Mouse (Mus musculus): Measurements from ENCODE around the gene Zfp771.

Gene Zfp771

GRCm38 (mm10) chr7:127243870-127244657 is at the start of gene Zfp771:
TSS of gene Zfp771 (plus strand) at chr7:127244274.
- in situ Hi-C loops (cut with MboI, MseI), result no loop called here

DNA sequence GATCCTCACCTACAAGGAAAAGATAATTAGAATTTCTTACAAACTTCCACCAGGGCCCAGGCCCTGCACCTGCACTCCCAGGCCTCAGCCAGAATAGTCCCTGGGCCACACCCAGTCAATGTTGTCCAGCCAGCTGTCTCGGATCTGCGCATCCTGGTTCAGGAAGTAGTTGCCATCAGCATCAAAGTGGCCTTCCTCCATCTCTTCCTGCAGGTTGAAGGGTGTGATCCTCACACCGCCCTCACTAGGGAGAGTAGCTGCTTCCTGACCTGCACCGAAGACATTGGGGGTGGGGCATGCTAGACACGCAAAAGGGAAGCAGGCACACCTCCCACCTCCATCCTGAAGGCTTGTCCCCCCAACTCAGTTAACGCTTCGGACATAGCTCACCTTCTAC is 49.4 kb upstream of the Zfp771 start:
- in situ Hi-C loops (cut with MboI, MseI), result loop anchor here (5.0 to 25.0 kb wide), 3 partner anchors 57 to 1193 kb away; partner anchors contain the start of gene Spn

DNA sequence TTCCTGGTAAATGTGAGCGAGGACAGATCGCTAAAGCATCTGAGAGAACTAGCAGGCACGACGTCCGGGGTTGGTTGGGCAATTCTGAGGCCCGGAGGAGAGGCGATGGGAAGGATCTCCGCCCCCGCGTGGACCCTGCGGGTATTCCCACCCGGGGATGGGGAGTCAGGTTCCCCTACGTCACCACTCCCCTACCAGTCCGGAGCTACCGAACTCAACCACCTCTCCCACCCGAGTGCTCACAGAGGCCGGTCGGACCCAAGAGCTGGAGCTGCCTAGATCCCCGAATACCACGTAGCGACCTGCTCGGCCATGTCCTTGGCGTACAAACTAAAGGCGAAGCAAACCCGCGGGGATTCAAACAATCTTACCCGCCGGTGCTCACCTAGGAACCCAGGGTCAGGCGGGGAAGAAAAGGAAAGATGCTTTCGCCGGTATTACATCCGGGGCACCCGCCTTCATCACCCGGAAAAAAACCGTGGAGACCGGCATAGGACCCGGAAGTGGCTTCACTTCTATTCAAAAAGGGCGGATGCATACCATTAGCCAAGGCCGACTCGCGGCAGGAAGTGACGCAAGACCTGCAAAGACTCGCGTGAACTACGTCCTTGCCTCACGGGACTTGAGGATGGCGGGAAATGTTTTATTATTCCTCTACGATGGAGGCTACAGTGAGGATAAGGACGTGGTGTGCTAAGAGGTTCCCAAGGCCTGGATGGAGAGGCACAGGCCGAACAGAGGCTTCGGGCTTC is 48.4 kb upstream of the Zfp771 start, which contains the start of gene Cd2bp2:
TSS of gene Cd2bp2 (minus strand) at position 507 of the 752 bp plus-strand sequence.
- in situ Hi-C loops (cut with MboI, MseI), result loop anchor here (5.0 to 25.0 kb wide), 3 partner anchors 58 to 1192 kb away; partner anchors contain the start of gene Spn

DNA sequence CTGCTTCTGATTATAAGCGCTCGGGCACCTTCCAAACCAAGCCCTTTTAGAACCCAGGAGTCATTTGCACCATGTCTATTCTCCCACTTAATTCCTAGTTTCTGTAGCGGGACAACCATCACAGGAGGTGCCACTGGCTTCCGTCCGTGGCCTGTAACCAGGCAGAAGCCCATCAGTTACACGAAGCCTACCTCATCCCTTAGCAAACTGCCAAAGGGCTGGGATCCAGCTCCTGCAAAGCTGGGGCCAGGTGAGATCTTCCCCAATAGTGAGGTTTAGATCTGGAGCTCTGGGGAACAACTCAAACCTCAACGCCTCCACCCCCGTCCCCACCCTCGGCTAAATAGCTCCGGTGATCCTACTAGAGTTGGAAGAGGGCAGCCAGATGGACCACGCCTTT is 47.6 kb upstream of the Zfp771 start:
- in situ Hi-C loops (cut with MboI, MseI), result loop anchor here (5.0 to 25.0 kb wide), 3 partner anchors 59 to 1191 kb away; partner anchors contain the start of gene Spn

DNA sequence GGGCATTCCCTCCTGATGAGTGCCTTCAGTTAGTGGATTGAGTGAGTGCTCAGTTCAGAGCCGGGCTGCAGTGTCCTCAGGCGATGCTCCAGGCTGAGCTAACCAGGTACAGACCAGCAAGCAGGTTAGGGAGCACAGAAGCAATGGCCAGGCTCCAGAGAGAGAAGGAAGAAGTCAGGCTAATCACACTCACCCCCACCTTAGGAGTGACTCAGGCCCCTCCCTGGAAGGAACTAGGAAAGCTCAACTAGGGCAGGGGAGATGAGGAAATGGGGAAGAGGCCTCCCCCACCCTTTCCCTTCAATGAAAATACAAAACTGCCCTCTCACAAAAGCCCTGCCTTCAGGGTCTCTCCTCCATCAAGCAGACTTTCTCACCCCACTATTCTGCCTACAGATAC is 37.5 kb upstream of the Zfp771 start:
- in situ Hi-C loops (cut with MboI, MseI), result loop anchor here (25.0 kb wide), 1 partner anchor 1031 kb away; the partner anchor contains the start of genes 9130023H24Rik, Armc5 and Tgfb1i1

DNA sequence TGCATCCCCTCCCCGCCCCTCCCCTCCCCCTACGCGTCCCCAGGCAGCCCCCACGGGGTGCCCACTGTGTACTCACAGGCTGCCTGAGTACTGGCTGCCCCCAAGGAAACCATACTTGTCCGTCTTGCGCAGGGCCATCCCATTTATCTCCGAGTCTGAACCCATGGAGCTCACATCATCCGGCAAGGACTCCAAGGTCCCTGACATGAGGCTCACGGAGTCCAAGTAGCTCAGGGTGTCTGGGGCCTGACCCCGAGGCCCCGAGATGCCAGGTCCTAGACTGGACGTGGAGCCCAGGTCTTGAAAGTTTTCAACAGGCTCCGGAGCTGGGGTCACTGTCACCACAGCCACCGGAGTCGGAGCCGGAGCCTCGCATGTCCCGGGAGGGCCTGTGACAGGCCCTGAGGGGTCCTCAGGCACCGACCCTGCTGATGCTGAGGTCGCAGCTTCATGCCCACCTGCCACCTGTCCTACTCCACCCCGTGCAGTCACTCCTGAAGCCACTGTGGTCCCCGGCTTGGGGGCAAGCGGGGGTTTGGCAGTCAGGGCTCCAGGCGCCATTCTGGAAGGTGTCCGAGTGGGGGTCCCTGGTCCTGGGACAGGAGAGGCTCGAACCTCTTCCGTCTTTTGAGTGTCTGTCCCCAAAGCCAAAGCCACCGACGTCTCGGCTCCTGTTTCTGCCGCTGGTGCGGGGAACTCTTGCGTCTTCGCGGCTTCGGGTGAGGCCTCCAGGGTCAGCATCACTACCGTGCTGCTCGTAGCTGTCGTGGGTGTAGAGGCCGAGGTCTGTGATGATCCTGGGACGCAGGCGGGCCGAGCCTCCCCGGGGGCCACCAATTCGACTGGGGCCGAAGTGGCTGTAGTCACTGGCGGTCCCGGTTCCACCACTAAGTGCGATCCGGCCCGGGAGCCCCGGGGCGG is 36.4 kb upstream of the Zfp771 start:
- in situ Hi-C loops (cut with MboI, MseI), result loop anchor here (25.0 kb wide), 1 partner anchor 1030 kb away; the partner anchor contains the start of genes 9130023H24Rik, Armc5 and Tgfb1i1

DNA sequence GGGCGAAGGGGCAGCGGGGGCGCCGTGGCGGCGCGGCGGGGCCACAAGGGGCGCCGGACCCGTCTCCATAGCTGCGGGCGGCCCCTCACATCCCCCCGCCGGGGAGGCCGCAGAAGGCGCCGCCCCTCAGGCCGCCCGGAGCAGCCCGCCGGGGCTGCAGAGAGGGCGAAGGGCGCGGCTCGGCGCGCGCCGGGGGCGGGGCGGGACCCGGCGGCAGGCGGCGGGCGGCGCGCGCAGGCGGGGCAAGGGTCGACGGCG is 35.9 kb upstream of the Zfp771 start, which contains the start of gene Tbc1d10b:
TSS of gene Tbc1d10b (minus strand) at position 174 of the 258 bp plus-strand sequence.
- in situ Hi-C loops (cut with MboI, MseI), result loop anchor here (25.0 kb wide), 1 partner anchor 1029 kb away; the partner anchor contains the start of genes 9130023H24Rik, Armc5 and Tgfb1i1

GRCm38 (mm10) chr7:127208553-127209438 is 35.3 kb upstream of the Zfp771 start, which contains the start of gene Mylpf:
TSS of gene Mylpf (plus strand) at chr7:127208890.
- in situ Hi-C loops (cut with MboI, MseI), result loop anchor here (25.0 kb wide), 1 partner anchor 1029 kb away; the partner anchor contains the start of genes 9130023H24Rik, Armc5 and Tgfb1i1

DNA sequence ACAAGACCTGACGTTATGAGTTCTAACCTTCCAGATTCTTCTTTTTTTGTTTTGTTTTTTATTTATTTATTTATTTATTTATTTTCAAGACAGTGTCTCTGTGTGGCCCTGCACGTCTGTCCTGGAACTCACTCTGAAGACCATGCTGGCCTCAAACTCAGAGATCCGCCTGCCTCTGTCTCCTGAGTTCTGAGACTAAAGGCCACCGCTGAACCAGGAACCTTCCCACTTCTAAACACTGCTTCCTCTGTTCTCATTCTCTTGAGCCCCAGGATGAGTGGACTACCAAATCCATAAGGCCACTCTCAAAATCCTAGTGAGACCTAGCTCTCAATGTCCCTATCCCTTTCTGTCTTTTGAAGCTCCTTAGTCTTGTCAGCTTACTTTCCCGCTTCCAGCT is 34.2 kb upstream of the Zfp771 start:
- in situ Hi-C loops (cut with MboI, MseI), result loop anchor here (25.0 kb wide), 1 partner anchor 1027 kb away; the partner anchor contains the start of genes 9130023H24Rik, Armc5 and Tgfb1i1

GRCm38 (mm10) chr7:127210266-127210665 is 33.8 kb upstream of the Zfp771 start:
- in situ Hi-C loops (cut with MboI, MseI), result loop anchor here (25.0 kb wide), 1 partner anchor 1027 kb away; the partner anchor contains the start of genes 9130023H24Rik, Armc5 and Tgfb1i1

DNA sequence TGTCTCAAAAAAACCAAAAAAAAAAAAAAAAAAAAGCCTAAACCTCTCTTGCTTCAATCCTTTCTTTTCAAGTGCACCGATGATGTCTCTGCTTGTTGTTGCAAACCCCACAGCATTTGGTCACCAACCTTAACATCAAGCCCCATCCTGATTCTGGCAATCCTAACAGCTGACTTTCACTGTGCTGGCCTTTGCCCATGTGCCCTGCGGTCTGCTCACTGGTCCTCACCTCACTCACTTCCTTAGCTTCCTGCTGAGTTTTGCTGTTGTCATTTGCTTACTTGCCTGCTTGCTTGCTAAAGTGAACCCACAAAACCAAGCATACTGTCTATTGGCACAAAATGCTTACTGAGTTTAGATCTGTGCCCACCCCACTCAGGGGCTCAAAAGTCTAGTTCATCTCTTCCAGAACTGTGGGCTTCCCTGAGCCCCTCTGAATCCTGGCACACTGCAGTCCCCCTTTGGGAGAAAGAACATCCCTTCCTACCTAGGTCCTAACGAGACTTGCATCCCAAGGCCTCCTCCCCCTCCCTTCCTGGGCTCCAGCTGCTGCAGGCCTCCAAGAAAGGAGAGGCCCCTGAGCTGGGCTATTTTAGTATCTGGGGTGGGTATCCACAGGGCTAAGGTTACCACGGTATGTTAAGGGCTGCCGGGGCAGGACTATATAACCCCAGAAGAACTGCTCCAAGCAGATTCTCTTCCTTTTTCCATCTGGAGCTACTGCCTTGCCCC is 32.9 kb upstream of the Zfp771 start:
- in situ Hi-C loops (cut with MboI, MseI), result loop anchor here (25.0 kb wide), 1 partner anchor 1026 kb away; the partner anchor contains the start of genes 9130023H24Rik, Armc5 and Tgfb1i1

DNA sequence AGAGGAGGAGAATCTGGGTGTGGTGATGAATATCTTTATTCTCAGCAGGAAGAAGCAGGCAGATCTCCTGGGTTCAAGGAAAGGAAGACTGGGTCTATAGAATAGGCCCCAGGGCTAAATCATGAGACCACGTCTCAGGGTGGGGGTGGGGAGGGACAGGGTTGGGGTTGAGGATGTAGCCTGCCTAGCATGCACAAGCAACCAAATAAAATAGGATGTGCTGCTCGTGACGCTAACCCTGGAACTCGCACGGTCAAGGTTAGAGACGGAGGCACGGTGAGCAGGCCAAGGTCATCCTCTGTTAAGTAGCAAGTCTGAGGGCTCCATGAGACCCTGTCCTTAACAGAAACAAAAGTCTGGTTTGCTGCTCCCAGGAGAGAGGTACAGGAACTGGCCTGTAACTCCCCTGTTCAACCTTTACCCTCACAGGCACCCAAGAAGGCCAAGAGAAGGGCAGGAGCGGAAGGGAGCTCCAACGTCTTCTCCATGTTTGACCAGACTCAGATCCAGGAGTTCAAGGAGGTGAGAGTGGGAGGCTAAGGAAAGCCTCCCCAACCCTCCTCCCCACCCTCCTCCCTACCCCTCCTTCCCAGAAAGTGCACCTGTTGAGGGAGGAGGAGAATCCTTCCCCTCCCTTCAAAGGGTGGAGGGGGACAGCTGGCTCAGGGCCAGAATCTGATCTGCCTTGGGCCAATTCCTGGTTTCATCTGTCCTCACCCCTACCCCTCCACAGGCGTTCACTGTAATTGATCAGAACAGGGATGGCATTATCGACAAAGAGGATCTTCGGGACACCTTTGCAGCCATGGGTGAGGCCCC is 31.4 kb upstream of the Zfp771 start:
- in situ Hi-C loops (cut with MboI, MseI), result loop anchor here (25.0 kb wide), 1 partner anchor 1025 kb away; the partner anchor contains the start of genes 9130023H24Rik, Armc5 and Tgfb1i1

GRCm38 (mm10) chr7:127213485-127213884 is 30.6 kb upstream of the Zfp771 start:
- in situ Hi-C loops (cut with MboI, MseI), result loop anchor here (25.0 kb wide), 1 partner anchor 1024 kb away; the partner anchor contains the start of genes 9130023H24Rik, Armc5 and Tgfb1i1

DNA sequence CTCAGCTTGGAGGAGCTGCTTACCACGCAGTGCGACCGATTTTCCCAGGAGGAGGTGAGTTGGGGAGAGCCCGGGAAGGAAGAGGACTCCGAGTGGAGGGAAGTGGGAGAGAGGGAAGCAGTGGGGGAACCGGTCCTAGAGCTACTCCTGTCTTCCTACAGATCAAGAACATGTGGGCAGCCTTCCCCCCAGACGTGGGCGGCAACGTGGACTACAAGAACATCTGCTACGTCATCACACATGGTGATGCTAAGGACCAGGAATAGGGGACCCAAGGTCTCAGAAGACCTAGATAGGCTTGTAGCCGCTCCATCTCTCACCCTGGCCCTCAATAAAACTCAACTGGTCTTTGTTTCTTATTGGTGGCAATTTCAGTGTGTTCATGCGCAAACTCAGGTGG is 30.1 kb upstream of the Zfp771 start:
- in situ Hi-C loops (cut with MboI, MseI), result loop anchor here (25.0 kb wide), 1 partner anchor 1023 kb away; the partner anchor contains the start of genes 9130023H24Rik, Armc5 and Tgfb1i1

- in situ Hi-C loops (cut with MboI, MseI), result loop anchor here (25.0 kb wide), 1 partner anchor 1023 kb away; the partner anchor contains the start of genes 9130023H24Rik, Armc5 and Tgfb1i1
Observed at GRCm38 (mm10) chr7:127214521-127214920, 29.6 kb upstream of the Zfp771 start.

DNA sequence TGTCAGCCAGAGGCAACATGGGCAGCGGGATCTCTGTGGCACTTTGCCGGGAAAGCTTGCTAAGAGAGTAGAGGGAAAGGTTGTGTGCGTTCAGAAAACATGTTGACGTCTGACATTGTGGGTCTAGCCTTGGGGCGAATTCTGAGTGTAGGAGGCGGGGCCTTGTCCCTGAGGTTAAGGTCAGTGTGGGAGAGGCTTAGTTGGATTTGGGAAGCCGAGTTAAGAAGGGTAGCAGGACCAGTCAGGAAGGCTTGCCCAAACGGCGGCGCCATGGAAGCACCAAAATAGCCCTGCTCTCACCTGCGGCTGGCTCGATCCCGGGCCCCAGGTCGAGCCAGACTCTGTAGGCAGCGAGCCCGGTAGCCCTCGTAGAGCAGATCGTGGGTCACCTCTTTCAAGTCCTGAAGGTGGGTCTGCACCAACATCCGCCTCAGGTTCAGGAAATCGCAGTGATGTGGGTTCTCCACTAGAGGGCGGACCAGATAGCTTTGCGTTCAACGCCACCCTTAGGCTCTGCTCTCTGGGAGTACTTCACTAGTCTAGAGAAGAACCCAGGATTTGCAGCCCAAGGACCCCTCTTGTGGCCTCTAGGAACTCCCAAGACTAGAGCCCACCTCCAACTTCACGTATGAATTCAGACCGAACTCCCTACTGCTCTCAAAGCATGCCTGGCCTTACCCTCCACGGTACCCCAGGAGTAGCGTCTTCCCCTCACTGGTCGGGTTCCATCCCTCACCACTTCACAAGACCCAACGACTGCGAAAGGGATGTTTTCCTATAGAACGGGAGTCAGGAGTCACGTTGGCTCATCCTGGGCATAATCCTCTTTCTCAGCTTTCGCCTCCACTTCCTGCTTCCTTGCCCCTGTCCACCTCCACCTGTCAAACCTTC is 28.8 kb upstream of the Zfp771 start:
- in situ Hi-C loops (cut with MboI, MseI), result loop anchor here (5.0 to 25.0 kb wide), 2 partner anchors 77 to 1022 kb away; partner anchors contain the start of genes 9130023H24Rik, Armc5 and Tgfb1i1

All from T-helper 1 cell (primary cell).